Mouse (Mus musculus): ENCODE results near the gene Tecr. TPM values are rescaled to one million over a fixed set of nuclear protein-coding genes. Genes with fewer than 3 reads are reported as not detected.

The Tecr gene
- 406 and 513 TPM in 2 replicates for polyA plus RNA-seq (2012; ENCODE audit: insufficient read depth, low replicate concordance)

DNA sequence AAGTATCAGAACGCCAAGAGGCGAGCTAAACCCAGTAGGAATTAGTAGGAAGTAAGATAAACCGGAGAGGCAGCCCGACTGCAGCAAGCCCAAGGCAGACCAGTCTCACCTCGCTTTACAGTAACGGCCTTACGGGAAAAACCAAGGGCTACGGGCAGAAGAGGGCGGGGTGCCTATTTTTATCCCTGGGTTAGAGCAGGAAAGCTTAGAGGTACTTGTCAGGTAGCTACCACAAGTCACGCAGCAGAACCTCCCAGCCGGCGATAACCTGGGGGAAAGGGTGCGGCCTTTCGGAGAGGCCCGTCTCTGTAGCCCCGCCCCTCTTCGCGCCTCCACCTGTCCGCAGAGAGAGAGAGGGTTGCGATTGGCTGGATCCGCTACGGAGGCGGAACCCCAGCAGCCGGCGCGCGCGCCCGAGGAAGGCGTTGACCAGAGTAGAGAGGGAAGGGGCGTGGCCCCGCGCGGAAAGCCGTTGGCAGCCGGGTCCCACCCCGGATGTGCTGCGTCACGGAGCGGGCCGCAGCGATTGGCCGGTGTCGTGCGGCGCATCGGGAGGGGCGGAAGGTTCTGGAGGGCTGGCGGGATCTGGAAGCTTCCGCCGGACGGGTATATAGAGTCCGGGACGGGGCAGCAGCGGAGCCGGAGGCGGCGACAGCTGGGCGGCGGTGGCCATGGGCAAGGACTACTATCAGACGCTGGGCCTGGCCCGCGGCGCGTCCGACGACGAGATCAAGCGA is at the start of gene Tecr, which contains the start of gene Dnajb1:
Gene Tecr, minus strand, starts transcription at position 311 of the 737 bp plus-strand sequence.
Gene Dnajb1, plus strand, starts transcription at position 533 of the 737 bp plus-strand sequence.
- Histone ChIP-seq H3K4me3 (replicated peaks) (peak within 1 kb of the TSS; percentile 97), H3K4me1 (peaks cover 51% of the 10 kb centered on the region), H3K27me3 (replicated peaks) (no peaks in the 10 kb centered on the region), H3K9me3 (no peaks in the 10 kb centered on the region), H3K36me3 (replicated peaks; ENCODE audit: low read length) (peaks cover 49% of the 10 kb centered on the region)
- TF ChIP-seq GATA1 (IDR thresholded peaks at IDR 0.05; ENCODE audit: borderline replicate concordance, low read length) (no peak), FLI1 (IDR thresholded peaks at IDR 0.05; ENCODE audit: low read length) (peak; percentile 74)

DNA sequence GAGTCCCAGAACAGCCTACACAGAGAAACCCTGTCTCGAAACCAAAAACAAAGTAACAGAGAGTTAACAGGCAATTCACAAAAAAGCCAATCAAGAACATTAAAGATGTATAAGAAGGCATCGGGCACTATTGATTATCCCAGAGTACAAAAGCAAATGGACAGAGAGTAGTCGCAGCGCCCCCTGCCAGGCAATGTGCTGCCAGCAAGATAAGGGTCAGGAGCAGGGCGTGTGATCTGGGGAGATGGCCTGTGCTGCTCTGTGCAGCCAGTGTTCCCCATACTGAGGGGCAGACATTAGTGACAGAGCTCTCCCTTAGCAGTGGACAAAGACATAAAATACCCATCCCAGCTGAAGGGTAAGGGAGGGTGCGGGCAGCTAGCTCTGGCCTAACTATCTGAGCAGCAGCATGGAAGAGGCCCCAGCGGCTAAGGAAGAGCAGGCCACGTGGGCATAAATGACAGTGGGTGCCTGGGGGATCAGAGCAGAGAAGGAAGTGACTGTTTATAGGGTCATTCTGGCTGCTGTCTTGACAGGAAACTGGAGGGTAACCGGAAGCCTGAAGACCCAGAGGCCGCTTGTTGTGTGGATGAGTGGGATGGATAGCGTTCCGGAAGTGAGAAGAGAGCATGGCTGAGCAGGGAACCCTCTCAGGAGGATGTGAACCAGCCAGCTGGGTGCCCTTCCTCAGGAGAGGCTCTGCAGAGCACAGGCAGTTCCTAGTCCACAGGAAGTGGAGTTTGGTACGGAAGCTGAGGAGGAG is 48.9 kb upstream of the Tecr start:
- TF ChIP-seq GATA1 (IDR thresholded peaks at IDR 0.05; ENCODE audit: borderline replicate concordance, low read length): no peak
- no peak for TF ChIP-seq FLI1 (IDR thresholded peaks at IDR 0.05; ENCODE audit: low read length)
- peaks cover 68% of the 10 kb centered on the region for H3K36me3 ChIP-seq (replicated peaks; ENCODE audit: low read length)
- no peaks in the 10 kb centered on the region for H3K9me3 ChIP-seq
- peaks cover 83% of the 10 kb centered on the region for H3K4me1 ChIP-seq
- H3K27me3 ChIP-seq (replicated peaks): no peaks in the 10 kb centered on the region
- peak overlapping the region; percentile 84 for H3K4me3 ChIP-seq (replicated peaks)

DNA sequence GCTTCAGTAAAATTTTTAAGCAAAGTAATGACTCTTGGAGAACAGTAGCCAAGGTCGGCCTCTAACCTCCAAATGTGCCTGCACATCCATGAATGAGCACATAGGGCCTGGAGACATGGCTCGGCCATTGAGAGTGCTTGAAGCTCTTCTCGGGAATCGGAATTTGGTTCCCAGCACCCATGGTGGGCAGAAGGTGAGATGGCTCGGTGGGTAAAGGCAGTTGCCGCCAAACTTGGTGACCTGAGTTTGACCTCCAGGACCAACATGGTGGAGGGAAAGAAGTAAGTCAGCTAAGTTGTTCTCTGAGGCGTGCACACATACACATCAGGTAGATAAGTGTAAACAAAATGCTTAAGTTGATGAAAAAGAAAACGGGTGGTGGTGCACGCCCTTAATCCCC is 48.3 kb upstream of the Tecr start:
- peaks cover 78% of the 10 kb centered on the region for H3K4me1 ChIP-seq
- H3K36me3 ChIP-seq (replicated peaks; ENCODE audit: low read length): peaks cover 62% of the 10 kb centered on the region
- no peaks in the 10 kb centered on the region for H3K27me3 ChIP-seq (replicated peaks)
- H3K9me3 ChIP-seq: no peaks in the 10 kb centered on the region
- H3K4me3 ChIP-seq (replicated peaks): peak overlapping the region; percentile 15
- TF ChIP-seq FLI1 (IDR thresholded peaks at IDR 0.05; ENCODE audit: low read length) (no peak), GATA1 (IDR thresholded peaks at IDR 0.05; ENCODE audit: borderline replicate concordance, low read length) (no peak)

DNA sequence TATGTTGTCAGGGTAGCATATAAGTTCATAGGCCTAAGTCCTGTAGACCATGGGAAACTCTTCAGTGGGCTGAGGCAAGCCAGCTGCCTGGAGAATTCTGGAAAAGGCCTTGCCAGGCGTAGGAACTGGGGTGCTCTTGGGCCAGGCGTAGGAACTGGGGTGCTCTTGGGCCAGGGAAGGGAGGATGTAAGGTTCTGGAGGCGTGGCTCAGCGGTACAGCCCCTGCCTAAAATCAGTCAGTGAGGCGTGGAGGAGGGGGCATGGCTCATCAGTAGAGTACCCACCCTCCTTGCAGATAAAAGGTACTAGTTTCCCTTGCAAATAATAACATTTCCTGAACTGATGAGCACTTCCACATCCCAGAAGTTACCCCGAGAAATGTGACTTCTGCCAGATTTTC is 47.0 kb upstream of the Tecr start:
- Histone ChIP-seq H3K9me3 (no peaks in the 10 kb centered on the region), H3K36me3 (replicated peaks; ENCODE audit: low read length) (peaks cover 49% of the 10 kb centered on the region), H3K4me3 (replicated peaks) (peak overlapping the region; percentile 65), H3K27me3 (replicated peaks) (no peaks in the 10 kb centered on the region), H3K4me1 (peaks cover 72% of the 10 kb centered on the region)
- TF ChIP-seq GATA1 (IDR thresholded peaks at IDR 0.05; ENCODE audit: borderline replicate concordance, low read length): no peak
- TF ChIP-seq FLI1 (IDR thresholded peaks at IDR 0.05; ENCODE audit: low read length): no peak

DNA sequence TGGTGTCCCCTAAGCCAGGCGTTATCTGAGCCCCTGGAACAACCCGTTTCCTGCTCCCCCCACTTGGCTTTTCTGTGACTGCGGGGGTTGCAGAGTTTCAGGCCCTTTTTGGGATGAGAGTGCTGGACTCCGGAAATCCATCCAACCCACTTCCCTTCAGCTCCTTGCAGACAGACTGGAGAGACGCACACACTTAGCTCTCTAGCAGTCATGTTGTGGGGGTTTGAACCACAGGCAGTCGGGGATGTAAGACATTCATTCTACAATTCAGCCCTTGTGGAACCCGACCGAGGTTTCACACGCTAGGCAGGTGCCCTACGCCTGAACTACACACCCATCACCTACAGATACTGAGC is 45.9 kb upstream of the Tecr start:
- peaks cover 40% of the 10 kb centered on the region for H3K36me3 ChIP-seq (replicated peaks; ENCODE audit: low read length)
- peaks cover 66% of the 10 kb centered on the region for H3K4me1 ChIP-seq
- TF ChIP-seq GATA1 (IDR thresholded peaks at IDR 0.05; ENCODE audit: borderline replicate concordance, low read length) (no peak), FLI1 (IDR thresholded peaks at IDR 0.05; ENCODE audit: low read length) (no peak)

DNA sequence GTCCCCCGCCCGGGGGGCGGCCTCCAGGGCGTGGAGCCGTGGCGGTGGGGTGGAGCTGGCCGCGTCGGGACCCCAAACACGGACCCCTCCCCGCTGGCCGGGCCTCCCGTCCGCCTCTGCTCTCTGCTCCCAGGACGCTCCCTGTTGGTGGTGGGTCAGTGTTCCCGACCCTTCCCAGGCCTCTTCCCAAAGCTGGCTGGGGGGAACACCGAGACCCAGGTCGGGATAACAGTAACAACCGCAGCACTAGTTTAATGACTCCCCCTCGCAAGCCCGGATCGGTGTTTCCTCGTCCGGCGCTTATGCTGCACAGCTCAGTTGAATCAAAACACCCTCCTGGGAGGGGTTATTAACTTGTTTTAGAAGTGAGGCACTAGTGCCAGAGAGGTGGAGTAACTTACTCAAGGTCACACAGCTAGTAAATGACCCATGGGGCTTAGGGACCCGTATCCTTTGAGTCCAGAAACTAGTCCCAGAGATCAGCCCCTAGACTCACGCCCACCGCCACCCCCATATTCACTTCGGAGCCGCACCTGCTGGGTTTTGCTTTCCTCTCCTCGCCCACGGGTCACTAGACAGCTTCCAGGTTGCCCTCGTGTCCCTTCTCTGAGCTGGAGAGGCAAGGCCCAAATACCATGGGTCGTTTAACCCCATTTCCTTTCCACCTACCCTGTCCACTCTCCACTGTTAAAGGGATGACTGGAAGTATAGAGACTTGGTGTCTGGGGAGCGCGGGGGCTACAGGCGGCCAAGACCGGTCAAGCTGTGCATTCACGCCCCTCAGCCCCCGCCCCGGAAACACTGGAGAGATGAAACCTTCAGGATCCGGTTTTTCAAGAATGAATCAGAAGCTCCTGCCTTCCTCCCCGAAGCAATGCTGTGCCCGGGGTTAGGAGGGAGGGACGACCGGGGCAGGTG is 45.2 kb upstream of the Tecr start:
- H3K4me1 ChIP-seq: peaks cover 63% of the 10 kb centered on the region
- H3K9me3 ChIP-seq: peaks cover 11% of the 10 kb centered on the region
- H3K27me3 ChIP-seq (replicated peaks): no peaks in the 10 kb centered on the region
- H3K4me3 ChIP-seq (replicated peaks): peak overlapping the region; percentile 98
- H3K36me3 ChIP-seq (replicated peaks; ENCODE audit: low read length): peaks cover 37% of the 10 kb centered on the region
- TF ChIP-seq FLI1 (IDR thresholded peaks at IDR 0.05; ENCODE audit: low read length): no peak
- no peak for TF ChIP-seq GATA1 (IDR thresholded peaks at IDR 0.05; ENCODE audit: borderline replicate concordance, low read length)

More for the DNA sequence above, 45.9 kb upstream of the Tecr start:
- Histone ChIP-seq H3K9me3 (peaks cover 4% of the 10 kb centered on the region), H3K27me3 (replicated peaks) (no peaks in the 10 kb centered on the region), H3K4me3 (replicated peaks) (peak overlapping the region; percentile 98)

DNA sequence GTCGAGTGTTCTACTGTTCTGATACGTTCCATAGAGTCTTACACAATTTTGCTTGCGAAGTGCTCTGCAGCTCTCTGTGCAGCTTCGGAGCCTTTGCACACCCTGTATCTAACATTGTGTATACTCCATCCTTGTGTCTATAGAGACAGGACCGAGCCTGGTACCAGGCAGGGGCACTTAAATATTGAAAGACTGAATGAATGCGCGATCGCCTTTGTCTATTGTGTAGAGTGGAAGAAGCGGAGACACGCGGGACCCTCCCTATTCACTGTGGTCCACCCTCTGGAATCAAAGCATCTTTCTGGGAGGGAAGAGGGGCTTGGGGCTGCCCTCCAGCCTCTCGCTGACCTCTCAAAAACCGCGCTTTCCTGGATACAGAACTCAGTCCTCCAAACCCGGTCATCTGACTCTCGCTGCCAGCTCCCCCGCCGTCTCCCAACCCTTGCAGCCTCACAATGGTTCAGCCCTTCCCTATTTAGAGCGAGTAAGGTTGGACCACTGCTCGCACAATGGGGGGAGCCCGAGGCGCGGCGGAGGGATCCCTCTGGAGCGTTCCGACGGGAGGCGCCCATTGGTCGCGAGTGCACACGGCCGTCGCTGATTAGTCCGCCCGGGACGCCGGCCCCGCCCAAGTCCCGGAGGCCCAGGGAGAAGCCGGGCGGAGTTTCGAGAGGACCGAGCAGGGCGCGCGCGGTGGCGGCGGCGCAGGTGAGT is 44.4 kb upstream of the Tecr start, which contains the start of gene Gipc1:
Gene Gipc1, plus strand, starts transcription at position 648 of the 714 bp plus-strand sequence.
- Histone ChIP-seq H3K9me3 (peaks cover 19% of the 10 kb centered on the region), H3K4me1 (peaks cover 55% of the 10 kb centered on the region), H3K4me3 (replicated peaks) (peak within 1 kb of the TSS; percentile 98), H3K27me3 (replicated peaks) (peaks cover 4% of the 10 kb centered on the region), H3K36me3 (replicated peaks; ENCODE audit: low read length) (peaks cover 29% of the 10 kb centered on the region)
- TF ChIP-seq FLI1 (IDR thresholded peaks at IDR 0.05; ENCODE audit: low read length): no peak
- TF ChIP-seq GATA1 (IDR thresholded peaks at IDR 0.05; ENCODE audit: borderline replicate concordance, low read length): no peak

DNA sequence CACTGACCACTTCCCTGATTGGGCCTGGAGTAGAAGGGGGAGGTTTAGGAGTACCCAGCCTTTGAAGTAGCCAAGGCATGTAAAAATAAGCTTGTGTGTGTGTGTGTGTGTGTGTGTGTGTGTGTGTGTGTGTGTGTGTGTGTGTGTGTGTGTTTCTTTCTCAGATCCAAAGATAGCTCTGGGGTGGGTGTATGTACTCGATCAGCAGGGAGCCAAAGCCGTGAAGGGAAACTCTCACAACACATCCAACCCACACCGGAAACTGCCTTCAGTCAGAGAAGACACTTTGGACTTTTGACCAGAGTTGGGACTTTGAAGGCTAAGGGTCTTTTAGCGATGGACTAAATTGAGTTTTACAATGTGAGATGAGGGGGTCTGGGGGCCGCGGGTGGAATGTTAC is 41.9 kb upstream of the Tecr start:
- H3K27me3 ChIP-seq (replicated peaks): peaks cover 10% of the 10 kb centered on the region
- H3K4me3 ChIP-seq (replicated peaks): no peak overlapping the region
- TF ChIP-seq FLI1 (IDR thresholded peaks at IDR 0.05; ENCODE audit: low read length) (no peak), GATA1 (IDR thresholded peaks at IDR 0.05; ENCODE audit: borderline replicate concordance, low read length) (no peak)
- peaks cover 6% of the 10 kb centered on the region for H3K36me3 ChIP-seq (replicated peaks; ENCODE audit: low read length)
- H3K4me1 ChIP-seq: peaks cover 38% of the 10 kb centered on the region
- H3K9me3 ChIP-seq: peaks cover 19% of the 10 kb centered on the region

DNA sequence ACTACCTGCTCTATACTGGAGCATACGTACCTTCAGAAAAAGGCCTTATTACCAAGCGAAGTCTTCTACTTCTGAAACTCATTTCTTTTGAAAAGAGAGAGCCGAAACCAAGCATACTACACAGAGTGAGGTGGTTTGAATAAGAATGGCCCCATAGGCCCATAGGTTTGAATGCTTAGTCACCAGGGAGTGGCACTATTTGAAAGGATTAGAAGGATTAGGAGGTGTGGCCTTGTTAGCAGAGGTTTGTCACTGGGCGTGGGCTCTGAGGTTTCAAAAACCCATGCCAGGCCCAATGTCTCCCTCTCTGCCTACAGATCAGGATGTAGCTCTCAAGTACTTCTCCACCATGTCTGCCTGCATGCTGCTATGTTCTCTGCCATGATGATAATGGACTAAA is 40.3 kb upstream of the Tecr start:
- peaks cover 19% of the 10 kb centered on the region for H3K9me3 ChIP-seq
- H3K4me1 ChIP-seq: peaks cover 26% of the 10 kb centered on the region
- H3K4me3 ChIP-seq (replicated peaks): no peak overlapping the region
- no peaks in the 10 kb centered on the region for H3K36me3 ChIP-seq (replicated peaks; ENCODE audit: low read length)
- no peak for TF ChIP-seq FLI1 (IDR thresholded peaks at IDR 0.05; ENCODE audit: low read length)
- TF ChIP-seq GATA1 (IDR thresholded peaks at IDR 0.05; ENCODE audit: borderline replicate concordance, low read length): no peak
- H3K27me3 ChIP-seq (replicated peaks): peaks cover 13% of the 10 kb centered on the region
